Mouse (Mus musculus) left cerebral cortex, postnatal 14 days (tissue): ENCODE data around the gene Gm45233. TPM values are rescaled to one million over a fixed set of nuclear protein-coding genes. Genes with fewer than 3 reads are reported as not detected.
A peak's percentile ranks its signal among the peaks of the same experiment; 100 is the strongest.

Experiments
- DNase-seq, 2 experiments: peaks; one replicate each; pipeline ENCODE4 v3.0.0; 2021 to 2022; ENCODE audit warnings: low spot score in 2 of 2, mixed read lengths in 1 of 2
- intact Hi-C: fragments of 180-260 bp; cut with DNase I; formaldehyde crosslinking; loops from one replicate; pipeline ENCODE4 v1.15.1; 2025
- total RNA-seq, 2 experiments: library from RNA; stranded (reverse); gene quantifications; 2 replicates each; pipeline ENCODE4 v1.2.3; 2021

Gene Gm45233
- total RNA-seq, 2 experiments from 2014 or later = 0.86 to 2.0 TPM

- intact Hi-C loops = loop anchor here (10.0 kb wide), 1 partner anchor 129 kb away; the partner anchor contains the start of gene Zfp715
- peak; percentile 38 to 66 for DNase-seq
Measured at GRCm38 (mm10) chr7:43443126-43443916, 607 bp upstream of the Gm45233 start.

- intact Hi-C loops = loop anchor here (10.0 kb wide), 1 partner anchor 133 kb away; the partner anchor contains the start of gene Zfp715
- no peak for DNase-seq
Measured at GRCm38 (mm10) chr7:43447801-43448200, 3.9 kb downstream of the Gm45233 start.

- intact Hi-C loops = loop anchor here (10.0 kb wide), 1 partner anchor 133 kb away; the partner anchor contains the start of gene Zfp715
Measured at GRCm38 (mm10) chr7:43448246-43448645, 4.3 kb downstream of the Gm45233 start.

GRCm38 (mm10) chr7:43449811-43450210, 5.9 kb downstream of the Gm45233 start:
- no peak for DNase-seq
- intact Hi-C loops = loop anchor here (10.0 kb wide), 1 partner anchor 135 kb away; the partner anchor contains the start of gene Zfp715

More at GRCm38 (mm10) chr7:43448246-43448645, 4.3 kb downstream of the Gm45233 start:
- DNase-seq = no peak

GRCm38 (mm10) chr7:43451726-43452125, 7.8 kb downstream of the Gm45233 start:
- intact Hi-C loops = no loop called here
- no peak for DNase-seq

- intact Hi-C loops = no loop called here
- DNase-seq = no peak
Measured at GRCm38 (mm10) chr7:43452609-43453008, 8.7 kb downstream of the Gm45233 start.

- intact Hi-C loops = no loop called here
- DNase-seq = no peak
Measured at GRCm38 (mm10) chr7:43453599-43454355, 9.8 kb downstream of the Gm45233 start.

- no peak for DNase-seq
- intact Hi-C loops = no loop called here
Measured at GRCm38 (mm10) chr7:43454371-43454770, 10.4 kb downstream of the Gm45233 start.

GRCm38 (mm10) chr7:43462851-43463250, 18.9 kb downstream of the Gm45233 start, which contains the start of gene Vsig10l:
TSS of gene Vsig10l (plus strand) at chr7:43463151.
- no peak for DNase-seq
- intact Hi-C loops = loop anchor here (10.0 kb wide), 1 partner anchor 178 kb away; no protein-coding TSS in a partner anchor

GRCm38 (mm10) chr7:43463976-43464375, 20.0 kb downstream of the Gm45233 start:
- DNase-seq = no peak
- intact Hi-C loops = loop anchor here (10.0 kb wide), 1 partner anchor 179 kb away; no protein-coding TSS in a partner anchor

- DNase-seq = no peak
- intact Hi-C loops = loop anchor here (5.0 to 10.0 kb wide), 2 partner anchors 43 to 180 kb away; no protein-coding TSS in a partner anchor
Measured at GRCm38 (mm10) chr7:43464864-43465343, 21.0 kb downstream of the Gm45233 start.

- intact Hi-C loops = loop anchor here (5.0 to 10.0 kb wide), 2 partner anchors 43 to 181 kb away; no protein-coding TSS in a partner anchor
- peak; percentile 78 to 91 for DNase-seq
Measured at GRCm38 (mm10) chr7:43465344-43466098, 21.6 kb downstream of the Gm45233 start.

GRCm38 (mm10) chr7:43466099-43466694, 22.3 kb downstream of the Gm45233 start:
- intact Hi-C loops = loop anchor here (5.0 to 10.0 kb wide), 2 partner anchors 44 to 181 kb away; no protein-coding TSS in a partner anchor
- peak; percentile 76 to 85 for DNase-seq

- peak in 1 of 2 experiments; percentile 36 for DNase-seq
- intact Hi-C loops = no loop called here
Measured at GRCm38 (mm10) chr7:43470373-43470772, 26.4 kb downstream of the Gm45233 start.

GRCm38 (mm10) chr7:43475706-43476105, 31.8 kb downstream of the Gm45233 start:
- intact Hi-C loops = no loop called here
- DNase-seq = no peak

- DNase-seq = no peak
- intact Hi-C loops = no loop called here
Measured at GRCm38 (mm10) chr7:43476376-43476775, 32.4 kb downstream of the Gm45233 start.

- intact Hi-C loops = no loop called here
- peak; percentile 62 to 86 for DNase-seq
Measured at GRCm38 (mm10) chr7:43481191-43481590, 37.3 kb downstream of the Gm45233 start.

- intact Hi-C loops = no loop called here
- peak; percentile 46 to 63 for DNase-seq
Measured at GRCm38 (mm10) chr7:43482090-43482716, 38.3 kb downstream of the Gm45233 start.
